Mouse (Mus musculus): ENCODE measurements at regions not wholly inside any gene's neighbourhood (a gene's known extent, or its start where the extent isn't known, plus 50 kb on each side); places are given as distances from the start of the nearest gene placed in this dataset.
A peak's percentile ranks its signal among the peaks of the same experiment; 100 is the strongest.

- H3K79me2 ChIP-seq (ENCODE audit: control insufficient read depth, insufficient read depth), result no peaks in the 10 kb centered on the region
- no peaks in the 10 kb centered on the region for H3K27me3 ChIP-seq (ENCODE audit: control insufficient read depth, insufficient read depth, insufficient read length)
- no peak for TF ChIP-seq USF1 (IDR thresholded peaks at IDR 0.05; ENCODE audit: low read depth)
- TF ChIP-seq FOSL1 (IDR thresholded peaks at IDR 0.05; ENCODE audit: insufficient read depth, low read length, poor library complexity, severe bottlenecking), result no peak
- no peak for TF ChIP-seq MAX (IDR thresholded peaks at IDR 0.05)
- TF ChIP-seq MYOG (IDR thresholded peaks at IDR 0.05; ENCODE audit: control insufficient read depth, extremely low read depth, insufficient read length), result no peak
- TF ChIP-seq CTCF (IDR thresholded peaks at IDR 0.05; ENCODE audit: control insufficient read depth, insufficient read depth, insufficient read length), result no peak
- no peak for TF ChIP-seq MYOD1 (IDR thresholded peaks at IDR 0.05; ENCODE audit: control insufficient read depth, insufficient read length, low read depth)
- no peak for TF ChIP-seq CEBPB (IDR thresholded peaks at IDR 0.05; ENCODE audit: low read depth)
- no peaks in the 10 kb centered on the region for H3K79me3 ChIP-seq (ENCODE audit: low read depth)
- peak overlapping the region; percentile 3 for H3ac ChIP-seq (ENCODE audit: control insufficient read depth, insufficient read length, low read depth)
- no peaks in the 10 kb centered on the region for H3K36me3 ChIP-seq (ENCODE audit: control insufficient read depth, insufficient read depth)
- H3K4me3 ChIP-seq (ENCODE audit: insufficient read depth, poor library complexity, severe bottlenecking), result no peak overlapping the region
Observed at GRCm38 (mm10) chr5:77804113-77804512, 396.3 kb upstream of the Igfbp7 start.

- Histone ChIP-seq H3K79me3 (ENCODE audit: low read depth) (no peaks in the 10 kb centered on the region), H3ac (ENCODE audit: control insufficient read depth, insufficient read length, low read depth) (no peak overlapping the region), H3K27me3 (ENCODE audit: control insufficient read depth, insufficient read depth, insufficient read length) (no peaks in the 10 kb centered on the region), H3K4me3 (ENCODE audit: insufficient read depth, poor library complexity, severe bottlenecking) (no peak overlapping the region), H3K79me2 (ENCODE audit: control insufficient read depth, insufficient read depth) (no peaks in the 10 kb centered on the region), H3K36me3 (ENCODE audit: control insufficient read depth, insufficient read depth) (no peaks in the 10 kb centered on the region)
- TF ChIP-seq CTCF (IDR thresholded peaks at IDR 0.05; ENCODE audit: control insufficient read depth, insufficient read depth, insufficient read length), result peak; percentile 11
- TF ChIP-seq CEBPB (IDR thresholded peaks at IDR 0.05; ENCODE audit: low read depth), result no peak
Observed at GRCm38 (mm10) chr5:77803562-77803961, 395.7 kb upstream of the Igfbp7 start.

- Histone ChIP-seq H3K4me3 (ENCODE audit: insufficient read depth, poor library complexity, severe bottlenecking) (no peak overlapping the region), H3K79me2 (ENCODE audit: control insufficient read depth, insufficient read depth) (no peaks in the 10 kb centered on the region), H3ac (ENCODE audit: control insufficient read depth, insufficient read length, low read depth) (no peak overlapping the region)
Observed at GRCm38 (mm10) chr5:77796960-77797359, 389.1 kb upstream of the Igfbp7 start.

GRCm38 (mm10) chr5:77795766-77796165, 387.9 kb upstream of the Igfbp7 start:
- Histone ChIP-seq H3K27me3 (ENCODE audit: control insufficient read depth, insufficient read depth, insufficient read length) (no peaks in the 10 kb centered on the region), H3K79me2 (ENCODE audit: control insufficient read depth, insufficient read depth) (no peaks in the 10 kb centered on the region), H3K36me3 (ENCODE audit: control insufficient read depth, insufficient read depth) (no peaks in the 10 kb centered on the region), H3ac (ENCODE audit: control insufficient read depth, insufficient read length, low read depth) (no peak overlapping the region), H3K4me3 (ENCODE audit: insufficient read depth, poor library complexity, severe bottlenecking) (no peak overlapping the region), H3K79me3 (ENCODE audit: low read depth) (no peaks in the 10 kb centered on the region)
- TF ChIP-seq USF1 (IDR thresholded peaks at IDR 0.05; ENCODE audit: low read depth) (no peak), MAX (IDR thresholded peaks at IDR 0.05) (no peak), CEBPB (IDR thresholded peaks at IDR 0.05; ENCODE audit: low read depth) (no peak)

More at GRCm38 (mm10) chr5:77796960-77797359, 389.1 kb upstream of the Igfbp7 start:
- H3K79me3 ChIP-seq (ENCODE audit: low read depth), result no peaks in the 10 kb centered on the region
- H3K27me3 ChIP-seq (ENCODE audit: control insufficient read depth, insufficient read depth, insufficient read length), result no peaks in the 10 kb centered on the region
- TF ChIP-seq CTCF (IDR thresholded peaks at IDR 0.05; ENCODE audit: control insufficient read depth, insufficient read depth, insufficient read length) (no peak), MYOG (IDR thresholded peaks at IDR 0.05; ENCODE audit: control insufficient read depth, extremely low read depth, insufficient read length) (no peak), FOSL1 (IDR thresholded peaks at IDR 0.05; ENCODE audit: insufficient read depth, low read length, poor library complexity, severe bottlenecking) (no peak), CEBPB (IDR thresholded peaks at IDR 0.05; ENCODE audit: low read depth) (no peak), MAX (IDR thresholded peaks at IDR 0.05) (no peak), USF1 (IDR thresholded peaks at IDR 0.05; ENCODE audit: low read depth) (no peak), MYOD1 (IDR thresholded peaks at IDR 0.05; ENCODE audit: control insufficient read depth, insufficient read length, low read depth) (no peak)
- no peaks in the 10 kb centered on the region for H3K36me3 ChIP-seq (ENCODE audit: control insufficient read depth, insufficient read depth)

GRCm38 (mm10) chr5:77783953-77784352, 376.1 kb upstream of the Igfbp7 start:
- H3ac ChIP-seq (ENCODE audit: control insufficient read depth, insufficient read length, low read depth), result no peak overlapping the region
- H3K4me3 ChIP-seq (ENCODE audit: insufficient read depth, poor library complexity, severe bottlenecking), result no peak overlapping the region
- no peaks in the 10 kb centered on the region for H3K79me3 ChIP-seq (ENCODE audit: low read depth)
- TF ChIP-seq CTCF (IDR thresholded peaks at IDR 0.05; ENCODE audit: control insufficient read depth, insufficient read depth, insufficient read length) (no peak), CEBPB (IDR thresholded peaks at IDR 0.05; ENCODE audit: low read depth) (no peak), USF1 (IDR thresholded peaks at IDR 0.05; ENCODE audit: low read depth) (no peak), MAX (IDR thresholded peaks at IDR 0.05) (no peak), MYOG (IDR thresholded peaks at IDR 0.05; ENCODE audit: control insufficient read depth, extremely low read depth, insufficient read length) (no peak), MYOD1 (IDR thresholded peaks at IDR 0.05; ENCODE audit: control insufficient read depth, insufficient read length, low read depth) (no peak), FOSL1 (IDR thresholded peaks at IDR 0.05; ENCODE audit: insufficient read depth, low read length, poor library complexity, severe bottlenecking) (no peak)
- no peaks in the 10 kb centered on the region for H3K36me3 ChIP-seq (ENCODE audit: control insufficient read depth, insufficient read depth)
- no peaks in the 10 kb centered on the region for H3K79me2 ChIP-seq (ENCODE audit: control insufficient read depth, insufficient read depth)
- no peaks in the 10 kb centered on the region for H3K27me3 ChIP-seq (ENCODE audit: control insufficient read depth, insufficient read depth, insufficient read length)

- Histone ChIP-seq H3K36me3 (ENCODE audit: control insufficient read depth, insufficient read depth) (no peaks in the 10 kb centered on the region), H3K27me3 (ENCODE audit: control insufficient read depth, insufficient read depth, insufficient read length) (no peaks in the 10 kb centered on the region), H3K79me3 (ENCODE audit: low read depth) (no peaks in the 10 kb centered on the region), H3K4me3 (ENCODE audit: insufficient read depth, poor library complexity, severe bottlenecking) (no peak overlapping the region), H3K79me2 (ENCODE audit: control insufficient read depth, insufficient read depth) (no peaks in the 10 kb centered on the region), H3ac (ENCODE audit: control insufficient read depth, insufficient read length, low read depth) (no peak overlapping the region)
- TF ChIP-seq MYOG (IDR thresholded peaks at IDR 0.05; ENCODE audit: control insufficient read depth, extremely low read depth, insufficient read length), result no peak
- no peak for TF ChIP-seq USF1 (IDR thresholded peaks at IDR 0.05; ENCODE audit: low read depth)
- no peak for TF ChIP-seq CEBPB (IDR thresholded peaks at IDR 0.05; ENCODE audit: low read depth)
- TF ChIP-seq MAX (IDR thresholded peaks at IDR 0.05), result no peak
- TF ChIP-seq CTCF (IDR thresholded peaks at IDR 0.05; ENCODE audit: control insufficient read depth, insufficient read depth, insufficient read length), result no peak
- TF ChIP-seq MYOD1 (IDR thresholded peaks at IDR 0.05; ENCODE audit: control insufficient read depth, insufficient read length, low read depth), result no peak
- no peak for TF ChIP-seq FOSL1 (IDR thresholded peaks at IDR 0.05; ENCODE audit: insufficient read depth, low read length, poor library complexity, severe bottlenecking)
Observed at GRCm38 (mm10) chr5:77762426-77763042, 354.7 kb upstream of the Igfbp7 start.
